19 mouse cellular contexts compared by ENCODE assay signal in the genomic region with DNA sequence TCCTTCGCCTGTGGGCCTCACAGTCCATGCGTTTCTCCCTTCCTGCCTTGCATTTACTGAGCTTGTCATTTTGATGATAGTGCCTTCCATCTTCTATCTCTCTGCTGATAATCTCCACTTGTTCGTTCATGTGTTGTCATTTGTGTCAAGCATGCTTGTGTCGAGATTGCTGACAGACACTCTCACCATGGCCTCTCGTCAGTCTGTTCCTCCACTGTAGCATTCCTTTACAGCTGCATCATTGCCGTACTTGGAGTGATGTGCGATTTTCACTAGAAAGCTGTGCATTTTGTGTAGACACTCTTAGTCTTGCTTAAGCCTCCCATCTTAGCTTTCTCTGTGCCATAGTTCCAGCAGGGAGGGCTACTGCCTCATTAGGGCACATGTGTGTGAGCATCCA.
"Had no signal": no experiment of that assay in that cellular context is flagged by ENCODE, and none has a peak within 500 bp of the region (broad histone marks: within the 10 kb centered on the region; RNA-seq: fewer than 3 reads in every experiment).

No protein-coding gene starts in this region.

- H3K27ac ChIP-seq: limb, embryonic 12.5 days; limb, embryonic 15.5 days; liver, embryonic 14.5 days; macrophage; midbrain, embryonic 13.5 days; stomach, postnatal 0 days had no signal

- H3K9me3 ChIP-seq: limb, embryonic 12.5 days; limb, embryonic 15.5 days; midbrain, embryonic 13.5 days had no signal

- H3K27me3 ChIP-seq: limb, embryonic 12.5 days; limb, embryonic 15.5 days; midbrain, embryonic 13.5 days had no signal

- H3K9ac ChIP-seq: limb, embryonic 12.5 days; limb, embryonic 15.5 days; liver, embryonic 14.5 days; liver, postnatal 0 days; lung, embryonic 14.5 days; midbrain, embryonic 13.5 days had no signal

- H3K4me1 ChIP-seq: midbrain, embryonic 13.5 days had no signal

- ATAC-seq: liver, postnatal 0 days; lung, postnatal 0 days; midbrain, embryonic 13.5 days had no signal

- H3K36me3 ChIP-seq: limb, embryonic 12.5 days; limb, embryonic 15.5 days; midbrain, embryonic 13.5 days had no signal

- H3K4me3 ChIP-seq: limb, embryonic 12.5 days; limb, embryonic 15.5 days; midbrain, embryonic 13.5 days had no signal

- H3K4me2 ChIP-seq: limb, embryonic 12.5 days; limb, embryonic 15.5 days; liver, embryonic 11.5 days; lung, embryonic 14.5 days; midbrain, embryonic 13.5 days had no signal

- DNase-seq: kidney, postnatal 14 days; kidney, postnatal 4 days; left cerebral cortex, postnatal 4 days; liver, postnatal 0 days; lung, embryonic 14.5 days; right cerebral cortex, adult 18-20 months; right cerebral cortex, postnatal 14 days; right cerebral cortex, postnatal 4 days; thymus, adult 2 months; thymus, postnatal 14 days; thymus, postnatal 4 days had no signal
